Mouse (Mus musculus): ENCODE data around the gene Iqcf1. TPM values are rescaled to one million over a fixed set of nuclear protein-coding genes. Genes with fewer than 3 reads are reported as not detected.
"Not testable (repeated sequence)": the region's sequence is repeated elsewhere in the genome, so short reads cannot be mapped to it uniquely, and the experiment has no call there.

The Iqcf1 gene
- polyA plus RNA-seq, 1 experiment from 2014 or later = not detected

GRCm38 (mm10) chr9:106476002-106476923 is 23.5 kb upstream of the Iqcf1 start:
- peaks cover 15% of the 10 kb centered on the region for H3K36me3 ChIP-seq
- 0 out of 2 replicates have a peak, but pooled peaks cover 3% of the 10 kb centered on the region for H3K27me3 ChIP-seq
- no peak overlapping the region for H3K4me3 ChIP-seq
- 40% methylated on average over 16 of the region's 16 CpGs for WGBS
- peak overlapping the region; percentile 39 for H3K9ac ChIP-seq
- H3K9me3 ChIP-seq = no peaks in the 10 kb centered on the region
- no peak; the same call in 1 of the 2 replicates for ATAC-seq (ENCODE audit: low FRiP score)
- H3K4me1 ChIP-seq (replicated peaks) = peaks cover 46% of the 10 kb centered on the region
- H3K4me2 ChIP-seq = peak overlapping the region; percentile 37
- peak overlapping the region; percentile 18; the same call in 1 of the 2 replicates for H3K27ac ChIP-seq

GRCm38 (mm10) chr9:106476924-106477484 is 22.8 kb upstream of the Iqcf1 start, which contains the start of gene Parp3:
TSS of gene Parp3 (minus strand) at chr9:106476949.
- H3K27ac ChIP-seq = peak within 1 kb of the TSS; percentile 18; the same call in 1 of the 2 replicates
- ATAC-seq (ENCODE audit: low FRiP score) = peak; percentile 98
- H3K4me2 ChIP-seq = peak within 1 kb of the TSS; percentile 92
- H3K36me3 ChIP-seq = peaks cover 23% of the 10 kb centered on the region
- peaks cover 41% of the 10 kb centered on the region for H3K4me1 ChIP-seq (replicated peaks)
- under 1% methylated on average over 41 of the region's 41 CpGs for WGBS
- 0 out of 2 replicates have a peak, but pooled peaks cover 3% of the 10 kb centered on the region for H3K27me3 ChIP-seq
- no peaks in the 10 kb centered on the region for H3K9me3 ChIP-seq
- peak within 1 kb of the TSS; percentile 71 for H3K4me3 ChIP-seq
- peak within 1 kb of the TSS; percentile 77 for H3K9ac ChIP-seq

- H3K27me3 ChIP-seq = 0 out of 2 replicates have a peak, but pooled peaks cover 3% of the 10 kb centered on the region
Observed at GRCm38 (mm10) chr9:106477649-106478048, 22.1 kb upstream of the Iqcf1 start.

GRCm38 (mm10) chr9:106478101-106478500 is 21.7 kb upstream of the Iqcf1 start:
- Histone ChIP-seq H3K27me3 (0 out of 2 replicates have a peak, but pooled peaks cover 3% of the 10 kb centered on the region), H3K4me2 (peak overlapping the region; percentile 92), H3K36me3 (peaks cover 32% of the 10 kb centered on the region), H3K27ac (no peak overlapping the region), H3K9me3 (no peaks in the 10 kb centered on the region), H3K9ac (peak overlapping the region; percentile 77), H3K4me3 (peak overlapping the region; percentile 71), H3K4me1 (replicated peaks) (peaks cover 37% of the 10 kb centered on the region)
- WGBS = 86% methylated on average over 9 of the region's 9 CpGs
- ATAC-seq (ENCODE audit: low FRiP score) = no peak

More at GRCm38 (mm10) chr9:106477649-106478048, 22.1 kb upstream of the Iqcf1 start:
- no peaks in the 10 kb centered on the region for H3K9me3 ChIP-seq
- WGBS = 5% methylated on average over 16 of the region's 16 CpGs
- peaks cover 27% of the 10 kb centered on the region for H3K36me3 ChIP-seq
- H3K9ac ChIP-seq = peak overlapping the region; percentile 77
- ATAC-seq (ENCODE audit: low FRiP score) = no peak
- H3K4me3 ChIP-seq = peak overlapping the region; percentile 71
- no peak overlapping the region for H3K27ac ChIP-seq
- H3K4me2 ChIP-seq = peak overlapping the region; percentile 92
- H3K4me1 ChIP-seq (replicated peaks) = peaks cover 37% of the 10 kb centered on the region

- Histone ChIP-seq H3K4me1 (replicated peaks) (peaks cover 23% of the 10 kb centered on the region), H3K27me3 (no peaks in the 10 kb centered on the region), H3K36me3 (peaks cover 56% of the 10 kb centered on the region), H3K9ac (no peak overlapping the region), H3K4me3 (no peak overlapping the region), H3K9me3 (no peaks in the 10 kb centered on the region), H3K27ac (no peak overlapping the region), H3K4me2 (no peak overlapping the region)
- ATAC-seq (ENCODE audit: low FRiP score) = no peak
- WGBS = 90% methylated on average over 7 of the region's 7 CpGs
Observed at GRCm38 (mm10) chr9:106480541-106480940, 19.2 kb upstream of the Iqcf1 start.

- WGBS = 91% methylated on average over 15 of the region's 15 CpGs
- ATAC-seq (ENCODE audit: low FRiP score) = no peak
- no peak overlapping the region for H3K4me3 ChIP-seq
- peaks cover 62% of the 10 kb centered on the region for H3K36me3 ChIP-seq
- H3K4me2 ChIP-seq = no peak overlapping the region
- H3K27me3 ChIP-seq = no peaks in the 10 kb centered on the region
- no peaks in the 10 kb centered on the region for H3K9me3 ChIP-seq
- peaks cover 22% of the 10 kb centered on the region for H3K4me1 ChIP-seq (replicated peaks)
- H3K27ac ChIP-seq = no peak overlapping the region
- H3K9ac ChIP-seq = no peak overlapping the region
Observed at GRCm38 (mm10) chr9:106481075-106481474, 18.7 kb upstream of the Iqcf1 start.

GRCm38 (mm10) chr9:106481676-106482075 is 18.1 kb upstream of the Iqcf1 start:
- Histone ChIP-seq H3K9me3 (no peaks in the 10 kb centered on the region), H3K9ac (no peak overlapping the region), H3K4me3 (no peak overlapping the region), H3K4me2 (no peak overlapping the region), H3K4me1 (replicated peaks) (peaks cover 16% of the 10 kb centered on the region), H3K27me3 (no peaks in the 10 kb centered on the region), H3K27ac (no peak overlapping the region), H3K36me3 (peaks cover 66% of the 10 kb centered on the region)
- 96% methylated on average over 13 of the region's 13 CpGs for WGBS
- no peak for ATAC-seq (ENCODE audit: low FRiP score)

- no peak overlapping the region for H3K9ac ChIP-seq
- 88% methylated on average over 17 of the region's 17 CpGs for WGBS
- ATAC-seq (ENCODE audit: low FRiP score) = no peak
- H3K36me3 ChIP-seq = peaks cover 66% of the 10 kb centered on the region
- no peak overlapping the region for H3K27ac ChIP-seq
- no peaks in the 10 kb centered on the region for H3K27me3 ChIP-seq
- no peak overlapping the region for H3K4me2 ChIP-seq
- H3K4me3 ChIP-seq = no peak overlapping the region
- peaks cover 13% of the 10 kb centered on the region for H3K4me1 ChIP-seq (replicated peaks)
- no peaks in the 10 kb centered on the region for H3K9me3 ChIP-seq
Observed at GRCm38 (mm10) chr9:106482578-106483115, 17.1 kb upstream of the Iqcf1 start.

GRCm38 (mm10) chr9:106483136-106483535 is 16.6 kb upstream of the Iqcf1 start:
- Histone ChIP-seq H3K9ac (no peak overlapping the region), H3K9me3 (no peaks in the 10 kb centered on the region), H3K27me3 (no peaks in the 10 kb centered on the region), H3K4me2 (no peak overlapping the region), H3K4me3 (no peak overlapping the region), H3K4me1 (replicated peaks) (peaks cover 8% of the 10 kb centered on the region), H3K36me3 (peaks cover 66% of the 10 kb centered on the region), H3K27ac (no peak overlapping the region)
- ATAC-seq (ENCODE audit: low FRiP score) = no peak
- 93% methylated on average over 10 of the region's 10 CpGs for WGBS

- Histone ChIP-seq H3K9ac (no peak overlapping the region), H3K27ac (no peak overlapping the region), H3K36me3 (peaks cover 66% of the 10 kb centered on the region), H3K9me3 (no peaks in the 10 kb centered on the region), H3K27me3 (no peaks in the 10 kb centered on the region), H3K4me2 (no peak overlapping the region), H3K4me3 (no peak overlapping the region), H3K4me1 (replicated peaks) (peaks cover 4% of the 10 kb centered on the region; the same call in 1 of the 2 replicates)
- 93% methylated on average over 17 of the region's 17 CpGs for WGBS
- no peak for ATAC-seq (ENCODE audit: low FRiP score)
Observed at GRCm38 (mm10) chr9:106483606-106484005, 16.2 kb upstream of the Iqcf1 start.

GRCm38 (mm10) chr9:106485076-106485475 is 14.7 kb upstream of the Iqcf1 start:
- no peak overlapping the region for H3K27ac ChIP-seq
- H3K4me2 ChIP-seq = no peak overlapping the region
- H3K4me3 ChIP-seq = no peak overlapping the region
- no peaks in the 10 kb centered on the region for H3K4me1 ChIP-seq (replicated peaks)
- WGBS = 82% methylated on average over 10 of the region's 10 CpGs
- H3K27me3 ChIP-seq = no peaks in the 10 kb centered on the region
- no peak for ATAC-seq (ENCODE audit: low FRiP score)
- H3K9ac ChIP-seq = no peak overlapping the region
- H3K36me3 ChIP-seq = peaks cover 63% of the 10 kb centered on the region
- H3K9me3 ChIP-seq = no peaks in the 10 kb centered on the region

- peaks cover 39% of the 10 kb centered on the region for H3K36me3 ChIP-seq
- not testable (repeated sequence) for H3K9me3 ChIP-seq; ATAC-seq (ENCODE audit: low FRiP score); H3K27ac ChIP-seq; H3K4me1 ChIP-seq (replicated peaks); H3K27me3 ChIP-seq; H3K4me3 ChIP-seq; H3K4me2 ChIP-seq; H3K9ac ChIP-seq
- 88% methylated on average over 6 of the region's 6 CpGs for WGBS
Observed at GRCm38 (mm10) chr9:106487602-106488001, 12.2 kb upstream of the Iqcf1 start.
